In genomic region chr7:49754767-49755166, GRCm38 (mm10) we compare ENCODE assay signal across 8 mouse cellular contexts. TPM values are rescaled to one million over a fixed set of nuclear protein-coding genes. Genes with fewer than 3 reads are reported as not detected.
DNase-seq lines count a peak whose midpoint lies in the region; ATAC-seq and TF ChIP-seq lines count a peak whose summit lies in the region.

No protein-coding gene starts in this region.

- CTCF ChIA-PET in Patski (lab: Charles Lee): interaction anchor here (0.7 to 9.3 kb wide), 16 partner anchors 8 to 172 kb away, joined by 3 to 178 read pairs (median 4); no protein-coding TSS in a partner anchor

- peaks cover 6% of the 10 kb centered on the region for H3K9me3 ChIP-seq in midbrain, embryonic 10.5 days (replicated peaks)
- no peaks in the 10 kb centered on the region for H3K9me3 ChIP-seq in midbrain, embryonic 16.5 days (replicated peaks; ENCODE audit: control insufficient read depth, low read length, poor library complexity, severe bottlenecking)
- H3K9me3 ChIP-seq in heart, postnatal 0 days (replicated peaks; ENCODE audit: control insufficient read depth, low read length): no peaks in the 10 kb centered on the region

- POLR2A ChIA-PET in Patski (lab: Charles Lee): no interaction called here

- H3K9ac ChIP-seq in midbrain, embryonic 16.5 days (ENCODE audit: low read depth, low read length): no peak overlapping the region
- H3K9ac ChIP-seq in heart, postnatal 0 days (replicated peaks; ENCODE audit: low read depth, low read length): no peak overlapping the region
- no peak overlapping the region for H3K9ac ChIP-seq in liver, adult 2 months (ENCODE audit: low read depth, low read length)

- TF ChIP-seq POLR2A in liver, adult 2 months (IDR thresholded peaks at IDR 0.05; ENCODE audit: extremely low read depth, insufficient read depth, low read length): no peak

- no peak overlapping the region for H3K27ac ChIP-seq in midbrain, embryonic 10.5 days (replicated peaks)
- H3K27ac ChIP-seq in midbrain, embryonic 16.5 days (ENCODE audit: low read length): no peak overlapping the region
- H3K27ac ChIP-seq in heart, postnatal 0 days (ENCODE audit: low read depth): no peak overlapping the region
- no peak overlapping the region for H3K27ac ChIP-seq in liver, adult 2 months (replicated peaks; ENCODE audit: insufficient read depth, low read depth, low read length)

- no peak overlapping the region for H3K4me3 ChIP-seq in midbrain, embryonic 10.5 days
- H3K4me3 ChIP-seq in midbrain, embryonic 16.5 days (ENCODE audit: low read depth, low read length): no peak overlapping the region
- H3K4me3 ChIP-seq in heart, postnatal 0 days (ENCODE audit: low read depth, low read length): no peak overlapping the region
- H3K4me3 ChIP-seq in liver, adult 2 months (ENCODE audit: insufficient read depth, low read depth, low read length): no peak overlapping the region

- H3K4me1 ChIP-seq in midbrain, embryonic 10.5 days: peaks cover 36% of the 10 kb centered on the region
- peaks cover 2% of the 10 kb centered on the region; the same call in 1 of the 2 replicates for H3K4me1 ChIP-seq in midbrain, embryonic 16.5 days (ENCODE audit: control insufficient read depth, insufficient read depth, low read length)
- H3K4me1 ChIP-seq in heart, postnatal 0 days (ENCODE audit: control insufficient read depth, insufficient read depth): no peaks in the 10 kb centered on the region
- peaks cover 5% of the 10 kb centered on the region; the same call in 1 of the 2 replicates for H3K4me1 ChIP-seq in liver, adult 2 months (ENCODE audit: control insufficient read depth, insufficient read depth, low read length)

- in situ Hi-C loops in Patski (cut with MboI; ENCODE audit: low pct_unique_long_range_greater_than_20kb): loop anchor here (5.0 kb wide), 2 partner anchors 142 to 287 kb away; no protein-coding TSS in a partner anchor

- ATAC-seq in midbrain, embryonic 16.5 days: no peak
- peak; percentile 63 for ATAC-seq in Patski
- no peak for ATAC-seq in heart, postnatal 0 days (ENCODE audit: insufficient read depth, low read depth)

- H3K36me3 ChIP-seq in midbrain, embryonic 10.5 days: no peaks in the 10 kb centered on the region
- H3K36me3 ChIP-seq in midbrain, embryonic 16.5 days (ENCODE audit: control insufficient read depth, insufficient read depth, low read length): no peaks in the 10 kb centered on the region
- H3K36me3 ChIP-seq in heart, postnatal 0 days (replicated peaks; ENCODE audit: control insufficient read depth, insufficient read depth, low read length): no peaks in the 10 kb centered on the region
- H3K36me3 ChIP-seq in liver, adult 2 months (ENCODE audit: control insufficient read depth, insufficient read depth, low read length): no peaks in the 10 kb centered on the region

- WGBS in midbrain, embryonic 10.5 days: 8% methylated on average over 9 of the region's 9 CpGs
- 4% methylated on average over 9 of the region's 9 CpGs for WGBS in midbrain, embryonic 16.5 days
- WGBS in heart, postnatal 0 days: 6% methylated on average over 9 of the region's 9 CpGs
- 3% methylated on average over 9 of the region's 9 CpGs for WGBS in liver, adult 2 months

- H3K27me3 ChIP-seq in midbrain, embryonic 10.5 days (ENCODE audit: low read depth, poor library complexity, severe bottlenecking): peaks cover 95% of the 10 kb centered on the region
- peaks cover 29% of the 10 kb centered on the region for H3K27me3 ChIP-seq in midbrain, embryonic 16.5 days (ENCODE audit: control insufficient read depth, insufficient read depth, low read depth, low read length)
- H3K27me3 ChIP-seq in Patski: no peaks in the 10 kb centered on the region
- peaks cover 22% of the 10 kb centered on the region; the same call in 1 of the 2 replicates for H3K27me3 ChIP-seq in heart, postnatal 0 days (ENCODE audit: control insufficient read depth, insufficient read depth, low read length)
- H3K27me3 ChIP-seq in liver, adult 2 months (ENCODE audit: control insufficient read depth, insufficient read depth, low read length): no peaks in the 10 kb centered on the region

- TF ChIP-seq EP300 in heart, postnatal 0 days (IDR thresholded peaks at IDR 0.05; ENCODE audit: low read depth): no peak

- peak; percentile 59 for DNase-seq in midbrain, embryonic 10.5 days (ENCODE audit: low spot score)
- DNase-seq in Patski (ENCODE audit: low read depth, low spot score): no peak
- DNase-seq in cerebellum, postnatal 10 days: peak; percentile 76 to 82
- peak; percentile 36 for DNase-seq in heart, postnatal 0 days (ENCODE audit: low spot score)
- DNase-seq in liver, adult 2 months (ENCODE audit: extremely low read depth, low read depth, low spot score): peak; percentile 32
- peak; percentile 81 for DNase-seq in retina, embryonic 14.5 days (ENCODE audit: low spot score)
- DNase-seq in Muller cell, postnatal 12 days (ENCODE audit: inconsistent ontology term): no peak

- no peaks in the 10 kb centered on the region for H3K79me2 ChIP-seq in liver, adult 2 months (ENCODE audit: control insufficient read depth, insufficient read depth, low read length)

- no peak overlapping the region for H3K4me2 ChIP-seq in midbrain, embryonic 16.5 days (ENCODE audit: low read length)
- no peak overlapping the region for H3K4me2 ChIP-seq in heart, postnatal 0 days (ENCODE audit: low read depth, low read length)

- TF ChIP-seq CTCF in Patski (IDR thresholded peaks at IDR 0.05): peak; percentile 89
- peak; percentile 85 for TF ChIP-seq CTCF in heart, postnatal 0 days (IDR thresholded peaks at IDR 0.05; ENCODE audit: low read depth)
- TF ChIP-seq CTCF in liver, adult 2 months (IDR thresholded peaks at IDR 0.05; ENCODE audit: low read depth, low read length): peak; percentile 76

RNA-seq across cellular contexts. Expression of gene Htatip2, which starts 4.1 kb away (rescaled TPM):
- 9.8 and 10.3 TPM in 2 replicates for polyA plus RNA-seq in midbrain, embryonic 10.5 days (2016; fragmentation: Nextera tagmentation; extraction: Ambion mirVana)
- polyA plus RNA-seq in midbrain, embryonic 16.5 days (2015; fragmentation: Nextera tagmentation; extraction: Ambion mirVana): 2.9 and 3.4 TPM in 2 replicates
- polyA plus RNA-seq in Patski (2021): not detected
- 2.4 and 3.4 TPM in 2 replicates for total RNA-seq in heart, postnatal 0 days (2014; rRNA removed; ENCODE audit: low replicate concordance)
- polyA plus RNA-seq in heart, postnatal 0 days (2015; fragmentation: Nextera tagmentation; extraction: Ambion mirVana): 16.5 and 17.5 TPM in 2 replicates
- 22.6 and 30.9 TPM in 2 replicates for total RNA-seq in liver, adult 2 months (2014; rRNA removed)
- polyA plus RNA-seq in liver, adult 2 months (2012; rRNA removed): 23.2 and 29.6 TPM in 2 replicates

RNA-seq across cellular contexts. Expression of gene Prmt3, which starts 23.4 kb away (rescaled TPM):
- 81.2 and 82.3 TPM in 2 replicates for polyA plus RNA-seq in midbrain, embryonic 10.5 days (2016; fragmentation: Nextera tagmentation; extraction: Ambion mirVana)
- polyA plus RNA-seq in midbrain, embryonic 16.5 days (2015; fragmentation: Nextera tagmentation; extraction: Ambion mirVana): 43.9 and 47.4 TPM in 2 replicates
- polyA plus RNA-seq in Patski (2021): 43.0 TPM
- 34.7 and 45.5 TPM in 2 replicates for total RNA-seq in heart, postnatal 0 days (2014; rRNA removed; ENCODE audit: low replicate concordance)
- 27.1 and 28.4 TPM in 2 replicates for polyA plus RNA-seq in heart, postnatal 0 days (2015; fragmentation: Nextera tagmentation; extraction: Ambion mirVana)
- total RNA-seq in liver, adult 2 months (2014; rRNA removed): 10.5 and 13.6 TPM in 2 replicates
- polyA plus RNA-seq in liver, adult 2 months (2012; rRNA removed): 5.0 and 6.7 TPM in 2 replicates

Comparison
In these comparisons a context has a peak if more than half of its experiments do, and no peak if none do; other contexts are left out.
1. DNase-seq: peak in midbrain, embryonic 10.5 days (single experiment), cerebellum, postnatal 10 days (2 of 2), heart, postnatal 0 days (single experiment), liver, adult 2 months (single experiment) and retina, embryonic 14.5 days (single experiment); none in Patski (single experiment) and Muller cell, postnatal 12 days (single experiment).
2. Peak in every context shown above with its lines, with median percentiles within 50 percentile points of each other: CTCF ChIP-seq.